Mouse (Mus musculus) megakaryocyte progenitor cell, adult 5-6 weeks (primary cell): ENCODE measurements around the gene Cad. TPM values are rescaled to one million over a fixed set of nuclear protein-coding genes. Genes with fewer than 3 reads are reported as not detected.

Experiments used
- ATAC-seq: replicated peaks from 2 replicates; pipeline ENCODE4 v1.8.0; 2016; ENCODE audit warnings: mild to moderate bottlenecking, moderate TSS enrichment, inconsistent platforms; ENCODE audit not compliant: poor library complexity
- total RNA-seq, 2 experiments: library from RNA; stranded (forward) in 1 of 2; stranded (reverse) in 1 of 2; fragments of 157-497, 149-512 nt in 1 of 2; fragments of 200-1000 nt in 1 of 2; gene quantifications; 2 replicates each; pipeline versions ENCODE4 v1.2.3 to v1.2.4; 2015 to 2017

Cad gene
- total RNA-seq, 2 experiments from 2014 or later = 28.9 to 43.4 TPM

- no peak for ATAC-seq
Measured at GRCm38 (mm10) chr5:31069810-31070209, 15.2 kb downstream of the Cad start.

DNA sequence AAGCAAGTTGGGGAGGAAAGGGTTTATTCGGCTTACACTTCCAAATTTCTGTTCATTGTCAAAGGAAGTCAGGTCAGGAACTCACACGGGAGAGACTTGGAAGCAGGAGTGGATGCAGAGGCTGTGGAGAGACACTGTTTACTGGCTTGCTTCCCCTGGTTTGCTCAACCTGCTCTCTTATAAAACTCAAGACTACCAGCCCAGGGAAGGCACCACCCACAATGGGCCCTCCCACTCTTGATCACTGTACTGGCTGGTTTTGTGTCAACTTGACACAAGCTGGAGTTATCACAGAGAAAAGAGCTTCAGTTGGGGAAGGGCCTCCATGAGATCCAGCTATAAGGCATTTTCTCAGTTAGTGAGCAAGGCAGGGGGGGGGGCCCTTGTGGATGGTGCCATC is 16.5 kb downstream of the Cad start:
- no peak for ATAC-seq

DNA sequence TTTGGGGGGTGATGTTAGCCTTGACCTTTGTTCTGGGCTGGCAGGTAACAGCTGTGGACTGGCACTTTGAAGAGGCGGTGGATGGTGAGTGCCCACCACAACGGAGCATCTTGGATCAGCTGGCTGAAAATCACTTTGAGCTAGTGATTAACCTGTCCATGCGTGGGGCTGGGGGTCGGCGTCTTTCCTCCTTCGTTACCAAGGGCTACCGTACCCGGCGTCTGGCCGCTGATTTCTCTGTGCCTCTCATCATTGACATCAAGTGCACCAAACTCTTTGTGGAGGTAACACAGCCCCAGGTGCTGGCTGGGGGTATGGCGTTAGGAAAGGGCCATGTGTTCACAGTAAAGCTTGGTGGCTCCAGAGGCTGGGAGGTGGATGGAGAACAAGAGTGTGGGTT is 17.2 kb downstream of the Cad start:
- no peak for ATAC-seq

DNA sequence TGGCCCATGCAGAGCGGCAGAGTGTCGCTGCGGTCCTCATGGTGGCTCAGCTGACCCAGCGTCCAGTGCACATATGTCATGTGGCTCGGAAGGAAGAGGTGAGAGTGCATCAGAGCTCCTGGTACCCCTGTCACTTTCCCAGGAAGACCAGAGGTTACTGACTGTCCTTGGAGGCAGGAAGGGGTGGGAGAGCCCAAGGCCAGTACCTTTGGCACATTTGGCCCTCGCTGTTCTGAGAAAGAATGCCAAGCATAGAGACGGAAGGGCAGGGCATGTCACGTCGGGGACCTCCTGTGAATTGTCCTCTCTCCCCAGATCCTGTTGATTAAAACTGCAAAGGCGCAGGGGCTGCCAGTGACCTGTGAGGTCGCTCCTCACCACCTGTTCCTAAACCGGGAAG is 18.6 kb downstream of the Cad start:
- no peak for ATAC-seq

DNA sequence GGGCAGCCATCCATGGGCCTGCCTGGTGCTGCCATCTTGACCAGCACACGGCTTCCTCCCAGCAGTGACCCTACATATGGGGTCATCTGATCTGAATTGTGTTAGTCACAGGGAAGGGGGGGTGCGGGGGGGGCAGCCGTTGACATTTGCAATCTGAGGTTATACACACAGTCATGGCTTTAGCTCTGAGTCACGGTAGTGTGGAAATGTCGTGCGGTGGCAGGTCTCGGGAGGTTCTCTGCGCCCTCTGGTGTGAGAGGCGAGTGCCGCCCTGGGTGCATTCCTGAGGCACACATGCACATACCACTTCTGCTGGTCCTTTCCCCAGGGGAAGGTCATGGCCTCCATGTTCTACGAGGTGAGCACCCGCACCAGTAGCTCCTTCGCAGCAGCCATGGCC is 21.8 kb downstream of the Cad start:
- no peak for ATAC-seq

DNA sequence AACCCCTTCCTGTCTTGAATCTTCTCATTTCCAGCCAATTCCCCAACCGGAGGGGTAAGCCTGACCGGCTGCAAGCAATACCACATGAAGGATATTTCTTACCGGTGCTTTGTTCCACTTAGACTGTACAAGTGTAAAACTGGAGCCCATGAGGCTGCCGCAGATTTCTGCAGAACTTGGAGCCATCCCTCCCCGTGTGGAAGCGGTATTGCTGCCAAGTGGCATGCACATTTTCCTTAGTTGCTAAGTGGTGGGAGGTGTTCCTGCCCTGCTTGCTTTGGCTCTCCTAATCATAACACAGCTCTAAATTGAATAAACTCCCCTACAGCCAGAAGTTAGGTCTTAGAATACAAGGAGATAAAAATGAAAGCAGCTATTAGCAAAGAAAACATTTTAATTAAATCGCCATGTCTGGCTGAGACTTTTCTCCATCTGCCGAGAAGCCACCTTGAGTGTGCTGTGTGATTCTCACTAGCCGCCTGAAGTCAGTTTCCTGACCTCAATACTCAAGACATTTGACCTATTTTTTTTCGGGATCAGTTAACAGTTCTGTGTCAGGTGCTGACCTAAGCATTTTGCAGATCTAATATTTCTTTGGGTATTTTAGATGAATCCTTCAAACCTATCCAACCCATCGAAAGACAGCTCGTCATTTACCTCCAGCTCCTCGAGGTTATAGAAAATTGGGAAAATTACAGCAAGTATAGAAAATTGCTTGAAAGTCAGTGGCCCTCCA is 25.6 kb downstream of the Cad start:
- no peak for ATAC-seq

DNA sequence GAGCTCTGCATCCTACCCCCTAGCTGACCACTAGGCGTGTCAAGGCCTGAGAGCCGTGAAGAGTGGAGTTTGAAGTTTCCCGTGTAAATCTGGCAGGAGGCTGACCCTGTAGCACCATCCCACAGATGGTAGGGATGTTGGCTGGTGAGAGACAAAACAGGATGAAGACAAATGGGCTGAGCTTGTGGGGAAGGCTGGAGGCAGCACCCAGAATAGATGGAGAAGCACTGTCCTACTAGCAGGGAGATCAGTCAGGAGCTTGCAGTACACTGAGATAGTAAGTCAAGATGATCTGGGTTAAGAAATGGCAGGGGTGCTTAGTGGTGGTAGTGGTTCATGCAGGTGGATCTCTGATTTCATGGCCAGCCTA is 26.2 kb downstream of the Cad start:
- ATAC-seq = no peak

- peak; percentile 77 for ATAC-seq
Measured at GRCm38 (mm10) chr5:31081386-31081785, 26.8 kb downstream of the Cad start.

GRCm38 (mm10) chr5:31082355-31082754 is 27.8 kb downstream of the Cad start:
- peak; percentile 89 for ATAC-seq

DNA sequence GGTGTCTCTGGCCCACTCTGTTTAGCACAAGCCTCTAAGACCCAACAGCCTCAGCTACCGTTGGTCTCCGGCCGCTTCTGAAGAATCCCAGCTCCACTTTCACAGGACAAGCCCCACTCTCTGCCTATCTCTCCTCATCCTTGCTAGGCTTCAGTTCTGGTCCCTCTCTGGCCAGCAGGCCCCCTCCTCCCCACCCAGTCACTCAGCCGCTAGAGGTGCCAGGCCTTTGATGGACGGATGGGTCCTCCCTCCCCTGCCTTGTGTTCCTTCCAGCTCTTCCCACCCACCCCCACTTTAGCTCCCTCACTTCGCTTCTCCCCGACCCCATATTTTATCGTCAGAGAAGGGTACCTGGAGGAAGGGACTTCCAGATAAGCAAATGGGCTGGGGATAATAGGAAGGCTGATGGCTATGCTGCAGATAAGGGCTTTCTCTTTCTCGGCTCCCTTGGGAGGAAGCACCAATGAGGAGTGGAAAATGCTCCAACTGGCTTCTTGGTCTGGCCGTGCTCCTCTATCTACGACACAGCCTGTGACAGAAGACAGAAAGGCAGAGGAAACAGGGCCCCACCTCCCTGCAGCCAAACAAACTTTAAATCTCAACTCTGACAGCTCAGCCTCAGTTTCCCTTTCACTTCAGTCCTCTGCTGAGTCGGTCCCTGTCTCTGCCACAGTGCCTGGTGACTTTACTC is 28.5 kb downstream of the Cad start:
- ATAC-seq = no peak

GRCm38 (mm10) chr5:31083949-31084348 is 29.4 kb downstream of the Cad start:
- no peak for ATAC-seq

DNA sequence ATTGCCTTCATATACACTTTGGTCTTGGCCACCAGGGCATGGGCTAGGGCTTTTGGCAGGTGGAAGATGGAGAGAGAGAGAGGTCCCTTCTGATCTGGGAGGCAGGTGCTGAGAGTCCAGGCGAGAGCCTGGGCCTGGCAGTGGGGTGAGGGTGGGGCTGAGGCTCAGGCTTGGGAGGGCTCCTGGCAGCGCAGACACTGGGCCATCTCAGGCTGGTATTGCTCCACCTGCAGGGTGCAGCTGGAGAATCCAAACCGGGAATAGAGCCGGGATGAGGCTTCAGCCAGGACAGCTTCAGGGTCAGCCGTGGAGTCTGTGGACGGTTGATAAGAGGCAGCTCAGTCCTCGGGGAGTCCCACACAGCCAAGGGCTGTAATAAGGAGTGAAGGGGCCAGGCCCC is 32.0 kb downstream of the Cad start:
- ATAC-seq = no peak

DNA sequence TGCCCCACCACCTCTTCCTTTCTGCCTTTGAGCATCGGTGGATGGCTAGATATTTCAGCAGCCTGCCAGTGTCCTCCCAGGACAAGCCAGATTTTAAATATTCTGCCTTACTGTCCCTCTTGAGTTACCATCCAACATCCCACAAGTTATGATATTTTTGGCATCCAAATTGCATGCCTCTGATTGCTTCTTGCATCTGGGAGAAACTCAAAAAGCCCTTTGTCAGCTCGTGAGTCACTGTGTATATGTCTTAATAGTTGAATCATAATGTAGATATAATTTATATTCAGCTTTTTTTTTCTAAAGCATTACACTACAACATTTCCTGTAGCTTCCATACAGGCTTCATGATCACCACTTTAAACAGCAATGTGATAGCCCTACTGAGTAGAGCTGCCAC is 32.6 kb downstream of the Cad start:
- ATAC-seq = no peak

DNA sequence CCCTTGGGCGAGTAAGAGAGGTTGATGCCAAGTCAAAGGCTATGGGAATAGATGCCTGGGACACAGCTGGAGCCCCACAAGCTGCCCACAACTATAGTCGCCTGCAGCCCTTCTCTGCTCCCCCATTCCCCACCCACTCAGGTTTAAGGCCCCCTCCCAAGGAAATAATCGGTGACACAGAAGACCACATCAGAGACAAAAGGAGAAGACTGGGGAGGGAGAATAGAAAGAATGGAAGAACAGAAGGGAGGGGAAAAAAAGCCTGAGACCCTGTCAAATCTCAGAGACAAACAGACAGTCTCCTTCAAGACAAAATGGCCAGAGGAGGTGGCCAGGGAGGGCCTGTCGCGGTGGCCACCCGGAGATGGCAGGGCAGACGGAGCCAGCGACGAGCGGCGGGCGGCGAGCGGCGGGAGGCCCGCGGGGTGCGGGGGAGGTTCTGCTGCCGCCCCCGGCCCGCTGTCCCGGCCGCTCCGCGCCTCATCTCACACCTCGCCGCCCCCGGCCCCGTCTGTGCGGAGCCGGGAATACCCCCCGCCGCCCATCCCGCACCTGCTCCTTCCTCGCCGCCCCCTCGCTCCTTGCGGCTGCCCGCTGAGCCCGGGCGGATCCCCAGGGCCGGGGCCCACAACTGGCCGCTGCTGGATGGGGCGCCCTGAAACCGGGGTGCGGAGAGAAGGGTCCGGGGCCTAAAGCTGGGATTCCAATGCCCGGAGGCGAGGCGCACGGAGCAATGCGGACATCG is 37.8 kb downstream of the Cad start:
- ATAC-seq = no peak

GRCm38 (mm10) chr5:31093151-31094041 is 38.8 kb downstream of the Cad start:
- no peak for ATAC-seq

- no peak for ATAC-seq
Measured at GRCm38 (mm10) chr5:31094100-31094798, 39.7 kb downstream of the Cad start.

DNA sequence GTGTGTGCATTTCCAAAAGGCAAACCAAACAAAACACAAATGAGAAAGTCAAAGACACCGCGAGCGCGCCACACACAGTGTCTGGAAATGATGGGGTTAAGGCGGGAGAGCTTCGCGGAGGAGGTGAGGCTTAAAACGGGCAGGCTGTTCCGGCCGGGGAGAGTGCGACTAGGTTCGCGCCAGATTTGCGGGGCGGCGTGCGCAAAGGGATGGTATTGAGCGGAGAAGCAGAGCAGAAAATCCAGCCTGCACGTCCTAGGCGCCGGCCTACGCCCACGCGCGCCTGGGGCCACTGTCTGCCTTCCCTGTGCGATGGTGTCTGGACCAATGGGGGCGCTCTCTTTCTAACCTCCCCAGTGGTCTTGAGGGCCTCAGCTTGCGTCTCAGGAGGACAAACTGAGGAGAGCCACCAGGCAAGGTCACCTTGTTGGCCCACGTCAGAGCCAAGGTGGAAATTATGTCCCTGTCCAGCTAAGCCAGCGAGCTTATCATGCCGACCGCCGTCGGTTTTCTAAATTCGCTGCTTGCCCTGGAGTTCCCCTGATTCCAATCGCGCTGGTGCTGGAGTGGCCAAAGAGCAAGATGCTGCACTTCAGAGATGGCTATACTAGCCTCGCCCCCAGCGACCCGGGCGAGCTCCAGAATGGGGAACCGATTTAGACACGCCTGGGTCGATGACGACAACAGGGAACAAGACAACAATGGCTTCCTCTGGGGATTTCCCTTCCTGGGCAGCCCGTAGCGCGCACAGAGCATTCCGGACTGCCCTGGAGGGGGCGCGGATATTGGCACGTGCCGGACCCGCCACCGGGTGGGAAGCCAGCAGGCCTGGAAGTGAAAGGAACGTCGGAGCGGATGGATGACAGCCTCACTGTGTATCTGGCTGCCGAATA is 40.5 kb downstream of the Cad start:
- peak; percentile 89 for ATAC-seq

DNA sequence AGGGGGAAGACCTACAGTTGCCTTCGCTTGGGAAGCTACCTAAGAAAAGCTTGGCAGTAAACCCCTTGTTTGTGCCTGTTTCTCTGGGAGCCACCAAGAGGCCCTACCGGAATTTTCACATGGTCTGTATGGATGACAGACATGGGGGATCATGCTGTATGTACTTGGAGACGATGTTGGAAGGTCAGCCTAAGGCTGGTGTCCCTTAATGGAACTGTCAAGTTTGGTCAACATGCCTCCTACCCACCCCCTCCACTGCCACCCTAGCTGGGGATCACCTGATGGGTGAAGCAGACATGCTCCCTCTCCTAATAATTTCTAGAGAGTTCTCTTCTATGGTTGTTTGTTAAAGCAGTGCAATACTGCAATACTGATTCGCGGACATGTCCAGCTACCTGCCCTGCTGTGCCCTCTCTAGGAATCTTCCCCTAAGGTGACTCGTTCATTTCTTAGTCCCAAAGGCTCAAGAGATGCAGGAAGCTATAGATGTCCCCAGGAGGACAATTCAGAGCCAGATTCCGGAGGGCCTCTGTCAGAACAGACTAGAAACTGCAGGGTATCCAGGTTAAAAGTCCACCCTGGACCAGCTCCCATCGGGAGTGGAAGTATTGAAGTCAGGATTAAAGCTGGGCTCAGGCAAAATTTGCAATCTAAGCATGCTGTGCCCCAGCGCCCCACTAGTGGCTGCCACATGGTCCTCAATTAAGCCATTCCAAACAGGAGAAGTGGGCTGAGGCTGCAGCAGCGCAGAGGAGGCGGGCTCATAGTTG is 41.3 kb downstream of the Cad start:
- ATAC-seq = no peak
